Mouse (Mus musculus) brain, embryonic 18.5 days (tissue): ENCODE measurements around the gene Xylt1.
A peak's percentile ranks its signal among the peaks of the same experiment; 100 is the strongest.

Source experiments
- DNase-seq: peaks from one replicate; pipeline ENCODE4 v3.0.0-alpha.2; 2012; ENCODE audit warnings: low read depth, low spot score

Gene Xylt1

DNA sequence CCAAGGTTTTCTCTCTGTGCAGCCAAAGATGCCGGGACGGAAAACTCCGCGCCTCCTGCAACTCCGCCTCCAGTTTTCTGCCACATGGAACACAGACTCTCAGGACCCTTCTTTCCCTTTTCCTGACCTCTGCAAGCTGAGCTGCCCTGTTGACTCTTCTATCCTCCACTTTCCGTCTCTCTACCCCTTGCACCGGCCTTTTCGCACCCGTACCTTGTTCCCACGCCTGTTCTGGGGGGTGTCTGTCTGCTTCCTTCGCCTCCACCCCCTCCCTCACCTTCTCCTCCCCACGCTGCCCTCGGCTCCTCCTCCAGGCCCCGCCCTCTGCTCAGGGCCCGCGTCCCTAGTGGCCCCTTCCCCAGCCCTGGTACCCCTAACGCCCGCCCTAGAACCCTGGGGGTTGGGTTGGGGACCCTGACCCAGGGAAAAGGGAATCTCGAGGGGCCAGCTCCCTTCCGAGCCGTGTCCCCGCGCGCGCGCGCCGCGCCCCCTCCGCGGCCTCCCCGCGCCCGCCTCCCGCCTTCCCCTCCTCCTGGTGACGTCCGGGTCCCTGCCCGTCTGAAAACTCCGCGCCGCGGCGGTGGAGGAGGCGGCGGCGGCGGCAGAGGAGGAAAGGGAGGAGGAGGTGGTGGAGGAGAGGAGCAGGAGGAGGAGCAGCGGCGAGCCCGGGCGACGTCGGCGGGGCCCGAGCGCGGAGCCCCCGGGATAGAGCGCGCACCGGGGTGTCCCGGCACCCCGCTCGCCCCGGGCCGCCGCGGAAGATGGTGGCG is at the start of gene Xylt1:
TSS of gene Xylt1 (plus strand) at position 562 of the 770 bp plus-strand sequence.
- DNase-seq, result peak; percentile 64

DNA sequence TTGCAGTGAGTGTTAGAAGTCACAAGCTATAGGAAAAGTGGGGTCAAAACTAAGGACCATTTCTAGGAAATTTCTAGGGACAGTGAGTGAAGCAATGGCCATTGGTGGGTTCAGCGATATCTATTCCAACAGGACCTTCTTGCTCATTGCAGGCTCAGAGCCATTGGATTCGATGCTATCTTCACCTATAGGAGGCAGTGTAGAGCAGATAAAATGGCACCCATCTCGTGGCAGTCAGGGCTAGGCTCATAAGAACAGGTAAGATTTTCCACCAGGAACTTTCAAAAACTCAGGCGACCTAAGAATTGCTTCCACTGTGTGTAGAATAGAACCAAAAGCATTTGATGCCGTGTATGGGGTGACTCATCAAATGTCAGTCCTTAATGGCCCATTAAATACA is 46.8 kb upstream of the Xylt1 start:
- no peak for DNase-seq

GRCm38 (mm10) chr7:117356316-117356715 is 24.5 kb upstream of the Xylt1 start:
- DNase-seq, result no peak

DNA sequence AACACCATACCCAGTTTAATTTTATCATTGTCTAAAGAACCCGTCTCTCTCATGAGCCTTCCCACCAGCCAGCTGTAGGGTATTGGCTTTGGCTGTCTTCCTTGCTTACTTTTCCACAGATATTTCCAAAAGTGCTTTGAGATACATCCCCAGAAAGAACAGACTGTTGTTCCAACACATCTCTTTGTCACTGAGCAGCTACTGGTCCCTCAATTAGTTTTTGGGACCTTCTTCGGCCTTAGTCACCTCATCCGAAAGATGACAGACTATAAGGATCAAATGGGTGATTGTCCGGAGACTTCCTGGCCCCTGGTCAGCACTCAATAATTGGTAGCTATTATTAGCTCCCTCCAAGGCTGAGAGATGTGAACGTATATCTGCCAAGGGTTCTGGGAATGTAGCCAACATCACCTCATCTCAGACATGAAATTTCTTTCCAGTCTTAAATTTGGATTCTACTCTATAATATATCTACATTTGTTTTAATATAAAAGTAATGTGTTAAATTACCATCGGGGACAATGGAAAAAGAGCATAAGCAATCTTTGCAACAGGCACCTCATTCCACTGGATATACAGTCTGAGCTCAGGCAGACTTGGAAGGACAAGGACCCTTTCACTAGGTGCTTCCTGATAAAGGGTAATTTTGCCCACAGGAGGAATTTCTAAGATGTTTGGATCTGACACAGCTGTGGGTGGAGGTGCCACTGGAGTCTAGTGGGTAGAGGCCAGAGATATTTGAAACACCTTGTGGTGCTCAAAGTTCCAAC is 23.2 kb upstream of the Xylt1 start:
- no peak for DNase-seq

GRCm38 (mm10) chr7:117361281-117361680 is 19.5 kb upstream of the Xylt1 start:
- no peak for DNase-seq

DNA sequence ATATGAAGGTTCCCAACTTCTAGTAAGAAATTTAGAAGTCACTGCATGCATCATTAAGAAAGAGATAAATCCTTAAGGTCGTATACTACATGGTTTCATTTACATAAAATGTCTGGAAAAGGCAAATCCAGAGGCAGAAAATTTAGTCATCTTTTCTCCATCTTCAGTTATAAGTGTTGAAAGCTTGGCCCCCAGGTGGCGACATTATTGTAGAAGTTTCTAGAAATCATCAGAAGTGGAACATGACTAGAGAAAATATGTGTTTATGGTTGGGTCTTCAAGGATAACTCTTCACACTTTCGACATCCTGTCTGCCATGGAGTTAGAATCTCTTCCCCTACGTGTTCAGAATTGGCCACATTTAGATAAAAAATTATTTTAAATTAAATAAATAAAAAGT is 18.3 kb upstream of the Xylt1 start:
- DNase-seq, result no peak

DNA sequence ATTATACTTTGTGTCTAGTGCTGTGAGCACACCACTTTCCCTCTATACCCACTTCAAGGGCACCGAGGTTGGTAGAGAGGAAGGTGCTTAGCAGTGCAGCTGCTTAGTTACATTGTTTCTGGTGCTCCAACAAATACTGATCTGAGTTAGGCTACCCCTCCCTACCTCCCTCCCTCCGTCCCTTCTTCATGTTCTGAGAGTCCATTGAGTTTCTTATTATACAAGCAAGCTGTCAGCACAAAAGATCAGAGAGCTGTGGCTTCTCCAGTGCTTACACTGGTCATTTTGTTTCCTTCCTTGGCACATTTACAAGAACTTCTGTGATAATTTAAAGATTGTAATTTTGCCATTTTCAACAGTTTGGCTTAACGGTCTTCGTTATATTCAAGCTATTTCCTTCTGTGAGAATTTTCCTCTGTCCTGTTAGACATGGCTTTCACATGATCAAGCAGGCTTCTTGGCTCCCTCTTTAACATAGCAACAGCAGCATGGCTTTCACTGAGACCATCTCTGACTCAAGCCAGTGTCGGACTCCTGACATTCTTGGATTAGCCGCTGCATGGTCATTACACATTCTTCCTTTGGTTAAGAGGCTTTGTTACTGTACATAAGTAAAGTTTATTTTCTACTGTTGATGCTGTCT is 12.0 kb upstream of the Xylt1 start:
- no peak for DNase-seq

DNA sequence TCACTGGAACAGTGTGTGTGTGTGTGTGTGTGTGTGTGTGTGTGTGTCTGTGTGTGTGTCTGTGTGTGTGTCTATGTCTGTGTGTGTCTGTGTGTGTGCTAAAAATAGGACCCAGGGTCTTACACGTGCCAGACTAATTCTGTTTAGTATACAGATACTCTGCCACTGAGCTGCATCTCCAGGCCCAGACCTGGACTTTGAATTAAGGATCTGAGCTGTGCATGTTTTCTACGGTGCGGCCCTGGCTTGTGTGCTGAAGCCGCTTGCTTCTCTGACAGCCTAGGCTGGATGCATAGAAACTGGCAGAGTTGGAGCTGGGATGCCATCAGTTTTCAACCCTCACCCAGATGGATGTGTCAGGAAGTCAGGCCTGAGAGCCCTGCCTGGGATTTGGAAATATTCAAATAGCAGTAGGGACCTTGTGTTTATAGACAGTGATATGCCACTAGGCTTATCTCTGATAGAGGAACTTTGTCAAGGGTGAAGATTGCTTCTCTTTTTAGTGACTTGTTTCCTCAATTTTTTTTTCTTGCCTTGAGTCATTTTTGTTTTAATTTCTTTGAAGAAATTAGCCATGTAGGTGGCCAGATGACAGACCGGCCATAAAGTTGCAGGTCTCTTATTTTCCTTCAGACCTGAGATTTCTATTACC is 11.4 kb upstream of the Xylt1 start:
- no peak for DNase-seq

GRCm38 (mm10) chr7:117375886-117376309 is 4.9 kb upstream of the Xylt1 start:
- DNase-seq, result no peak

GRCm38 (mm10) chr7:117377138-117377537 is 3.6 kb upstream of the Xylt1 start:
- DNase-seq, result no peak

DNA sequence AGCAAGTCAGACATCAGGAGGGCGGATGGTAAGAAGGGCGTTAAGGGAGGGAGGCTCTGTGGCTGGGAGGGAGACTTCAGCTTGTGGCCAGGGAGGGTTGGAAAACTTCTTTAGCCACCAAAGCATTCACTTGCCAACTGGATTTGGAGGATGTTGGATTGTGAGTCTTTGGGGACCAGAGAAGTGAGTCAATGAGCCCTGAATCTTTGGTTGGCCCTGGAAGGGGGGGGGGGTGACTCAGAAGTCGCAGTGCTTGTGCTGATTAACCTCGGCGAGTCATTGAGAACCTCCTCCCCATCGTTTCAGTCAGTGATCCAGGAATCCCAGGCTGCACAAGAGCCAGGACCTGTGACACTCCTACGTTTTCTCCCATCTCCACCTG is 752 bp upstream of the Xylt1 start:
- no peak for DNase-seq

DNA sequence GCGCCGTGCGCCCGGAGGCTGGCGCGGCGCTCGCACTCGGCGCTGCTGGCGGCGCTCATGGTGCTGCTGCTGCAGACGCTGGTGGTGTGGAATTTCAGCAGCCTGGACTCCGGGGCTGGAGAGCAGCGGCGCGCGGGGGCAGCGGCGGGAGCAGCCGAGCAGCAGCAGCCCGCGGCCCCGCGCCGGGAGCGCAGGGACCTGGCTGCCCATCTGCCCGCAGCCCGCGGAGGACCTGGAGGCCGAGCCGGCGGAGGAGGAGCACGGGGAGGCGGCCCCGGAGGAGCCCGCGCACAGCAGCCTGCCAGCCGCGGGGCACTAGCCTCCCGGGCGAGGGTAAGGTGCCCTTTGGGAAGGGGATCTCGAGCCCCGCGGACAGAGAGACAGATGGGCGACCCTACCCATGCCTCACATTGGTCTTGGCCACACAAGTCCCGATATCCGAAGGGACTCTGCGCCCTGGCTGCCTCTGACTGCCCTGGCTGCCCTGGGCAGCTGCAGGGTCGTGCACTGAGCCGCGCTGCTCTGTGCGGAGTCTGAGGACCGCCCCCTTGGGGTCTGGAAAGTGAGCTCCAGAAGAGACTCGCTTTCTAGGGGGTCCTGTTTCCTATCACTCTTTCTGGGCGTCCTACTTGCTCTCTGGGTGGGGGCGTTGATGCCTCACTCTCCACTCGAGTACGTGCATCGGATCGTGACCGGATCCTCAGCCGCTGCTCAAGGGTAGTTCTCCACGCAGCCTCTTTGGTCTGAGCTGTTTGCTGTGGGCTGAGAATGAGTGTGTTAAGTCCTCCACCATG is 606 bp downstream of the Xylt1 start:
- DNase-seq, result no peak

DNA sequence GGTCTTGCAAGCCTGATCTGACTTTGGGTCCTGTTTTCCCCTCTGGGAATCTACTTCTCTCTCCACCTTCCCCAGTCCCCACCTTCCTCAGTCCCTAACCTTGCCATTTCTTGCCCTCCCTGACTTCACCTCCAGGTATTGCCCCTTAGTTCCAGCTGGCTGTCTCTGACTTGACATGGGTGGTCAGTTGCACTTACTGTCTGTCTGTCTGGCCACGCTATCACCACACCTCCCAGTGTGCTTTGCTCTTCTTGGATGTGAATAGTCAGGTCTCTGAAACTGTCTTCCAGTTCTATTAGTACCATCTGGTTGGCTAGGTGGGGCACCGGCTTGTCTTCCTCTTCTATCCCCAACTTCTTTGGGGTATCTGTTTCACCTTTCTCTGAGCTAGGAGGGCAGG is 1.2 kb downstream of the Xylt1 start:
- DNase-seq, result no peak

DNA sequence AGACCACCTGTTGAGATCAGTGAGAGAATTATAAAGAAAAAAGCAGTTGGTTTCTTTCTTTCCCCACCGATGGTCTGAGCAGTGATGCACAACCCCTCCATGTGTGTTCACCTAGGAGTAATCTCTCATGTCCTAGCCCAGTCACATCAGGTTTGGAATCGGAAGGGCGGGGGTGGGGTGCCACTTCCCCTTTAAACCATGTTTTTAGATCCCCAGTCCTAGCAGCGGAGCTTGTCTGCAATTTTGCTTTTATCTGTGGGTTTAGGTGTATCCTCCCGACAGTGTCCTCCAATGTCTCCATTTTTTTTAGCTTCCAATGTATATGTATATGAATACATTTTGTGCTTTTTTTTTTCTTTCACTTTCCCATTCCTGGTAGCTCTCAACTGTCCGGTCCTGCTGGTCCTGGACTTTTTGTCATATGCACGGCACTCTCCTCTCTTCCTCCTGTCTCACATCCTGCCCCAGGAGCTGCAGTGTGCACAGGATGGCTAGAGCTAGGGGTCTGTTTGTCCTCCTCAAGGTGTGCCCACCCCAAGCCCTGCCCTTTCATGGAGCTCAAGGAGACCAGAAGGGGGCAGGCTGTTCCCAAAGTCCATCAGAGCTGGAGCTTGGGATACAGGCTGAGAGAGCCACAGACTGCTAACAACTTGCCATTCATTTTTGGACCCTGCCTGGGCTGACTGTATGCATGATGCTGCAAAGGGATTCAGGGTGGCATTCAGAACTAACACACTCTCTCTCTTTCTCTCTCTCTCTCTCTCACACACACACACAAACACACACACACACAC is 2.6 kb downstream of the Xylt1 start:
- DNase-seq, result peak; percentile 39

- no peak for DNase-seq
These were observed 5.6 kb downstream of the Xylt1 start for GRCm38 (mm10) chr7:117386376-117386775.

DNA sequence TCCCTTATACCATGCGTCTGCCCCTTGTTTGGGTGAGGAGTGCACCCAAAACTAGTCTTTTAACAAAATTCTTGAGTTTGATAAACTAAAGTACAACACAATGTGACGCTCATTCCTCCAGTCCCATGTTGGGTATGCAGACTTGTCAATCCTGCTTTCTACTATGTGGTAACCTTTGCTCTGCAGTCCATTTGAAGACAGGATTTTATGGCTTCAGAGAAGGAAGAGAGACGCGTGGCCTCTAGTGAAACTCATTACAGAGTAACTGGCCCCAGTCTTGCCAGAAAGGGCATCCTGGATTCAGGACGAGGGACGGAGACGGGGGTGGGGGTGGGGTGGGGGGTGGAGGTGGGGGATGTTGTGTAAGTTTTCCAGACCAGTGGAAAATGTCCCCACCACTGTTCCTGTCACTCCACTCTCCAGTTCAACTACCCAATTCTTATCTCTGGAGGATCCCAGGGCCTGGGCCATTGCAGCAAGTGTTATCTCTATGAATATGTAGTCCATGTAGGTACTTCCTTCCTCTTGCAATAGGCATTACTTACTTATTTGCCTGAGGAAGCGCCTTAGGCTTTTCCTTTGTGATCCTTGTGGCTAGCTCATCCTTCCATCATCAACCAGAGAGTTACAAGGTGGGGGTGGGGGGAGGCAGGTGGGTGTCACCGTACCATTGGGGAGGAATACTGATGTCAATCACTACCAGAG is 7.7 kb downstream of the Xylt1 start:
- no peak for DNase-seq

GRCm38 (mm10) chr7:117389048-117389447 is 8.3 kb downstream of the Xylt1 start:
- DNase-seq, result no peak

DNA sequence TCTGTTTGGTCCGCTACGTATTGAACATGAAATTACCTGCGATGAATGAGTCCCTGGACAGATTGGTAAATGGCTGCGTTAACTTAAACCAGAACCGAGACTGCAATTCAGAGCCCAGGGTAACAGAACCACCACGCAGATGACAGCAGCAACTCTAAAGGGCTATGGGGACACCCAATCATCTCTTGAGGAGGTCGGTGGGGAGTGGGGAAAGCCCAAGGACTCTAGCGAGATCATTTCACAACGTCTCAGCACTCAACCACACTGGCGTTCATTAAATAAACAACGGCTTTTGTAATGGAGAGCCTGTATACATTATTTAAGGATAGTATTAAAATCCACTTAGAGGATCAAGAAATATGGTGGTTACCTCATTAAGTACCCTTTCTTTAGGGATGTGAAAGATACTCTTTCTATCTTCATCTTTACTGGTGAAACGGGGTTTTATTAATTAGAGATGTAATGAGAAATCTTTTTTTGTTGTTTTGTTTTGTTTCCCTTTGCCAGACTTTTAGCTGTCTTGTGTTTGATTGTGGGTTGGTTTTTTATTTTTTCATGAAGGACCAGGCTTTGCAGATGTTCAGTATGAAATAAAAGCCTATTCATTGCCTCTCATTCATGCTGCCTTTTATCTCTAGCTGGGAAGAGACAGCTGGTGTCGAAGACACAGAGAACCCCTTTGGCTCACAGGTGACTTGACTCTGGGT is 12.2 kb downstream of the Xylt1 start:
- DNase-seq, result no peak

- DNase-seq, result no peak
These were observed 13.2 kb downstream of the Xylt1 start for GRCm38 (mm10) chr7:117393976-117394375.
